Mouse (Mus musculus) kidney, postnatal 14 days (tissue): ENCODE measurements around the gene Gpr179.
A peak's percentile ranks its signal among the peaks of the same experiment; 100 is the strongest.
"Not testable (repeated sequence)": the region's sequence is repeated elsewhere in the genome, so short reads cannot be mapped to it uniquely, and the experiment has no call there.

Source experiments
- DNase-seq: peaks from one replicate; pipeline ENCODE4 v3.0.0; 2022; ENCODE audit warnings: mixed read lengths

The Gpr179 gene

DNA sequence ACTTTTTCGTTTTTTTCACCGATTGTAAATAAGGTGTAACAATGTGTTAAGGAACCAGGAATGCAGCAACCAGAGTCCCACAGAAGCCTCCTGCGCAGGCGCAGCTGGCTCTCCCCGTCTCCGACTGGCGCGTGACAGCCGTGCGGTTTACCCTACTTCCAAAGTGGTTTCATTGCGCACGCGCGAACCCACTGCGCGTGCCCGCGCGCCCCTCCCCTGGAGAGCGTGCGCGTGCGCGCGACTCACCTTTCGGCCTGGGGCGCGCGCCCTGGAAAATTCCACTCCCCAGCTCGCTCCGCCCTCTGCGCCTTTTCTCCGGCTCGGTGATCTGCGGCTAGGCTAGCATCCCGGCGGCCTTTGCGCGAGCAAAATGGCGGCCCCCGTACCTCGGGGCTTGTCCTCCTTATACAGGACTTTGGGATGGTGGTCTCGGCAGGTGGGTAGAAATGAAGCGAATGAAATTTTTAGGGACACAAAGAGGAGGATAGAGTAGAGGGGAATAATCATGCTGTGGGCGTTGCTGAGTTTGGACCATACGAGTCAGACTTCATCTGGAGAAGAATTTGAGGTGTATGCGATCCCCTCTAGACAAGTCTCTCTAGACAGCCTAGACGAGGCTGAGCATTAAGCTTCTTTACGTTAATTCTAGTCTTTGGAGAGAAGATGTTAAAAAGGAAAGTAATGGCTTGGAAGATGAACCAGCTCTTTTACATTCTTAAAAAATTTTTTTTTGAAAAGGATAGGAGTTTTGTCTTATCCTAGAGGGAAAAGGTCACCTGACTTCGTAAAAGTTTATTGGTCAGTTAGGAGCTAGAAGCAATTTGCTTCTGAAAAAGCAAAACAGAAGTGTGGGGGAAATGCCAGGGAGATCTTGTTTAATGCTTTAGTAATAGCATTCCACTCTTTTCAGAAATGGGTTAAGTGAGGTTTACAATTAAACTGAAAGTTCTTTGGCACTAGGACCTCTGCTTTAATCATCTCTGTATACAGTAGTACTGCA lies 36.1 kb downstream of the Gpr179 start, which contains the start of gene Mrpl45:
Gene Mrpl45, plus strand, starts transcription at position 213 of the 1,000 bp plus-strand sequence.
- DNase-seq = peak; percentile 100

- DNase-seq = no peak
These were observed 37.0 kb downstream of the Gpr179 start for GRCm38 (mm10) chr11:97314751-97315503.

- no peak for DNase-seq
These were observed 37.8 kb downstream of the Gpr179 start for GRCm38 (mm10) chr11:97314110-97314509.

DNA sequence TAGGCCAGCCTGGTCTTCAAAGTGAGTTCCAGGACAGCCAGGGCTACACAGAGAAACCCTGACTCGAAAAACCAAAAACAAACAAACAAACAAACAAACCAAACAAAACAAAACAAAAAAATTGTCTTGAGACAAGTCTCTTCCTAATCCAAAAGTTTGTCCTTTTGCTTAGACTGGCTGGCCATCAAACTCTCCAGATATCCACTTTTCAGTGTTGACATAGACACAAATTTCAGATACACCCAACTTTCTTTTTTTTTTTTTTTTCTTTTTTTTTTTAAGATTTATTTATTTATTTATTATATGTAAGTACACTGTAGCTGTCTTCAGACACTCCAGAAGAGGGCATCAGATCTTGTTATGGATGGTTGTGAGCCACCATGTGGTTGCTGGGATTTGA lies 39.0 kb downstream of the Gpr179 start:
- DNase-seq = not testable (repeated sequence)

DNA sequence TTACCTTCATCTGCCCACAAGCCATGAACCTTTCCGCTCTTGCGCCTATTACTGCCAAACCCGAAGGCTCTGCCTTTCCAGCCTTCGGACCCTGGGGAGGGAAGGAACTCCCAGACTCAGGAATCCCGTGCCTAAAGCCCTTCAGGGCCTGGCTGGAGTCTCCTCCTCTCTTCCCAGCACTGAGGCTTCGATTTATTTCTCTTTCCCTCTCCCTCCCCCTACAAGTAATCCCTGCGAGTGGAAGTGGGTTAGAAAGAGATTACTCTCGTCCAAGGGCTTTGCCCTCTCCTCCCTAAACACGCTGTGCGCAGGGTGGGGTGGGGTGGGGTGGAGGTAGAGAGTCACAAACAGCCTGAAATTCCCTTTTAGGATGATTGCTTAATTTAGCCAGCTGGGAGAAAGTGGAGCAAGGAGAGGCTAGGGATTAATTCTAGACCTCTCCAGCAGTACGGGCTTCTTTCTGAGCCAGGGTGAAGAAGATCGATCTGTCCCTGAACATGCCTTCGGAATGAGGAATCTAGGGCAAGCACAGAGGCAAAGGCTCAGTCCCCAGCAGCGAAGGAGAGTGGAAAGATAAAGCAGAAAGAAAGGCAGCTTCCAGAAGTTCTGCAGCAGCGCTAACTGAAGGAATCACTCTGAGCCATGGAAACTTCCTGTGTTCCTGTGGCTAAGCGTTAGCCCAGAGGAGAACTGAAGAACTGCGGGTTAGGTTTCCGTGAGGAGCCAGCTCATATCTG lies 40.8 kb downstream of the Gpr179 start:
- peak; percentile 33 for DNase-seq

GRCm38 (mm10) chr11:97309911-97310571 lies 41.8 kb downstream of the Gpr179 start:
- peak; percentile 84 for DNase-seq

- peak; percentile 67 for DNase-seq
These were observed 42.4 kb downstream of the Gpr179 start for GRCm38 (mm10) chr11:97309451-97309836.

DNA sequence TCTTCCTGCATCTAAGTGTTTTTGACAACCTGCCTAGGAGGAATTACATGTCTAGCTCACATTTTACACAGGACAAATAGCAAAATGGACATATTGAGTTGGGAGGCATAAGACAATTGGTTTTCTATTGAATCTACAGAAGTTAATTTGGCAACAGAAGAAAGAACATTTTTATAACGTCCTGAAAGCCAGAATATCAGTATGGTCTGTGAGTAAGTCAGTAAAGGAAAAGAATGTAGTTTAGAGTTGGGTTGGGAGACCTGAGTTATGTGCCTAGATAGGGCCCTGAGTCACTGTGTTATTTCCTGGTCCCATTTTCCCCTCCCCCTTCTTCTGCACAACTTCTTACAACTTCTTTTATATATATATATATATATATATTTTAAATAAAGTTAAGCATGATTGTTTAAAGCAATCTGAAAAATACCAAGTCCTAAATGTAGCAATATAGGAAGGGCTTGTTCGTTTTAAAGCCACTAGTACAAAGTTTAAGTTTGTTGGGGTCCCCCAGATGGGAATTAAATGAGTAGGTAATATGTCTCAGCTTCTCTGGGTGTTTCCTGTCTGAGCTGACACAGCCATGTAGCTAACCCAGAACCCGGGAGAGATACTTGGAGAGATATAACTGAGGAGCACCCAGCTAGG lies 42.9 kb downstream of the Gpr179 start:
- no peak for DNase-seq

DNA sequence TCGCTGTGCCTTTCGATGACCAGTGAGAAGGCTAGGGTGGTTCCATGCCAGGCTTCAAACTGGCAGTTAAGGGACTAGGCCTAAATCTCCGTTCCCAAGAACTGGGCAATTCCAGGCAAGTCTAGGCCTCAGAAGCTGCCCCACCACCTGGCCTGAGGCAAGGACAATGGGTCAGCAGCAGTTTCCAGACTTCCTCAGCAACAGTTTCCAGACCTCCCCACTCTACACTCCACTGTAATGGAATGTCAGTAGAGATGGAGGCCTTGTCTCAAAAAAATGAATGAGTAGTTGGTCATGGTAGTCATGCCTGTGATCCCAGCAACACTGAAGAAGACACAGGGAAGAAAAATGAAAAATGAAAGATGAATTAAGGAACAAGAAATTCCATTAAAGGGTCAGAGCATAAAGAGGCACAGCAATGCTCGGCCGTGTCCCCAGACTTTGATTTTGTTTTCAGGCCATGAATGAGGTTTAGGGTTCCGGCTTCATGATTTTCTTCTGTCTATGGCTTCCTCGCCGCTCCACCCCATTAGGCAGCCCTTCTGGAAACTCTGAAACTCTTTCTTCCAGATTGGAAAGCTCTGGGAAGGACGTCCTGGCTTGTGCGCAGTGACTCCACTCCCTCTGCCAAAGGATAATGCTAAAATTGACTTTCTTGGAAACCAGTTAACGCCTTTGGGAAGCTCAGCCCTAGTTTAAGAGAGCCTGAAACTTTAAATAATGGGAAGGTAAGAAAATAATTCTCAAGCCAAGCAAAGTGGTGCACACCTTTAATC lies 44.4 kb downstream of the Gpr179 start:
- DNase-seq = no peak

DNA sequence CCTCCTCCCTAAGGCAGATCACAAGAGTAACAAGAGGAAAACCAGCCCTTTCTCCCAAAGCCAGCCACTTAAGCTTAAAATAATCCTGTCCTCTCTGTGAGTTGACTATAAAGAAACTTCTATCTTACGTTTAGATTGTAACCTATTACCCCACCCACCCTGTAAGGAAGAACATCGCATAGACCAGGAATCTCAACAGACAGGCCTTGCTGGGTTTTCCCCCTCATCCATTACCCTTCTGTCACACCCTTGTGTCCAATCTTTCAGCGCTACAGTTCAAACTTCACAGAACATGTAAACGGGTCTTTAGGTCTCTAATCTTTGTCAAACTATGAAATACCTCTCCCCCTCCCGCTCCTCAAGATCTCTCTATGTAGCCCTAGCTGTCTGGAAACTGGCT lies 47.2 kb downstream of the Gpr179 start:
- no peak for DNase-seq

GRCm38 (mm10) chr11:97302231-97302781 lies 49.6 kb downstream of the Gpr179 start:
- DNase-seq = peak; percentile 77

GRCm38 (mm10) chr11:97301406-97301805 lies 50.5 kb downstream of the Gpr179 start:
- no peak for DNase-seq

DNA sequence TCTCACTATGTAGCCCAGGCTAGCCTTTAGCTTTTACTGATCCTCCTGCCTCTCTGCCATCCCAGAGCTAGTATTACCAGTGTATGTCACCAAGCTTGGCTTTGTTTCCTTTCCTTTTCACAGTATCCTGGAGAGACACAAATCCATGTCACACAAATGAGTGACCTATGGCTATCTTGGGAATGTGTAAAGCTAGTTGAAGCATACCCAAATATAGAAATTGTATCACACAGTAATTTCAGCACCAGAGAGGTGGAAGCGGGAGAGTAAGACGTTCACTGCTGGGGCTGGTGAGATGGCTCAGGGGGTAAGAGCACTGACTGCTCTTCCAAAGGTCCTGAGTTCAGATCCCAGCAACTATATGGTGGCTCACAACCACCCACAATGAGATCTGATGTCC lies 51.9 kb downstream of the Gpr179 start:
- DNase-seq = no peak

DNA sequence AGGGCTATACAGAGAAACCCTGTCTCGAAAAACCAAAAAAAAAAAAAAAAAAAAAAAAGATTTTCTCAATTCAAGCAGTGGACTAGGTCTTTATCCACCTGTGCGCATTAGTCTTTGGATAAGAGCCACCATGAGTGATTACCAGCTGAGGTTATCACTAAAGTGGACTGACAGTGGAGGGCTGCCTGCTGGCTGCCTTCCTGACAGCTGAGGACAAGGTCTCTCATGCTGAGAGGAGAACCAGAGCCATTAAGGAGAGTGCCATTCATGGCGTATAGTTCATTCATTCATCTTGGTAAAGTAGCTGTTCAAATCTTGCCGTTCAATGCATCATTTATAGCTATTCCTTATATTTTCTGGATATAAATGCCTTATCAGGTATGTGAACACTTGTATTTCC lies 55.3 kb downstream of the Gpr179 start:
- DNase-seq = no peak

DNA sequence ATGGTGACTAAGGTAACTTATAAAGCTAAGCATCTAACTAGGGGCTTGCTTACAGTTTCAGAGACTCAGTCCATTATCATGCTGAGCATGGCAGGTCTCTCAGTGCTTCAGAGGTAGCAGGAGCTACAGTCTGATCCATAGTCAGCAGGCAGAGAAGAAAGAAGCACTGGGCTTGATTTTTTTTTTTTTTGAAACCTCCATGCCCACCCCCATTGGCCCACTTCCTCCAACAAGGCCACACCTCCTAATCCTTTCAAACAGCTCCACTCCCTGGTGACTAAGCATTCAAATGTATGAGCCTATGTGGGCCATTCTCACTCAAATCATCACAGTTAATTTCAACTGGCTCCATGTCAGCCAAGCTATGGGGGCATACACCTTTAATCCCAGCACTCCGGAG lies 59.1 kb downstream of the Gpr179 start:
- DNase-seq = no peak

DNA sequence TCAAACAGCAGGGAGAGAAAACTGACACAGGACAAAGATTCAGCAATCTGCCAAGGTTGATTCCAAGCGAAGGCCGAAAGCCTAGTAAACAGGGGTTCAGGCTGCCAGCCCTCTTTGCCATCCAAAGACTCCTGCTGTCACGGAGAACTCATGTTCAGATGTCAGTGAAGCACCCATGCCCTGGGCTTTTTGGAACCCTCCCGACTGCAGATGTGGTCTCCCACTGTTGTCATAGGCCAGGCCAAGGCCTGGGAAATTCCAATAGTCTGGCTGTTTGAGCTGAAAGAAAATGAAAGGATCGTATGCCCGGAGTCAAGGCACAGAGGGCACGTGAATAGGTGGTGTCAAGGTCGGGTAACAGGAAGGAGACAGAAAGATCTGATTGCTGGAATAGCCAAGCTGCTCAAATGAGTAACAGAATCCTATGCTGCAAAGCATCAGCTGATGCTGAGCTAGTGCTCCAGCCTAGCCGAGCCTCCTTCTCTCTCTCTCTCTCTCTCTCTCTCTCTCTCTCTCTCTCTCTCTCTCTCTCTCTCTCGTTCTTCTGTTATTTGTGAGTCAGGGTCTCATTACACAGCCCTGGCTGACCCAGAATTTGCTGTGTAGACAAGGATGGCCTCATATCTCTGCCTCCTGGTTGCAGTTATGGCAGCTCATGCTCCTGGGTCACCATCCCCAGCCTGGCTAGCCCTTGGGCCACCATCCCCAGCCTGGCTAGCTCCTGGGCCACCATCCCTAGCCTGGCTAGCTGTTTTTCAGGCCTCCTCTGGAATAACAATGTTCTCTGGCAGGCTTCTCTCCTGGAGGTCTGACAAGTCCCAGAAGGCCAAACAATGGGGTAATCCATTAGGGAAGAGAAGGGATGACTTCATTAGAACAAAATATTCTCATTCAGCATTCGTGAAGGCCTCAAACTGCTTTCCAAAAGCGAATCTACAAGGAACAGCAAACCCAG lies 62.3 kb downstream of the Gpr179 start:
- DNase-seq = no peak

GRCm38 (mm10) chr11:97287643-97288042 lies 64.2 kb downstream of the Gpr179 start:
- DNase-seq = no peak

- no peak for DNase-seq
These were observed 64.9 kb downstream of the Gpr179 start for GRCm38 (mm10) chr11:97286973-97287372.
